Mouse (Mus musculus) heart, adult 2 months (tissue): ENCODE measurements around the gene Gm17349. TPM values are rescaled to one million over a fixed set of nuclear protein-coding genes. Genes with fewer than 3 reads are reported as not detected.

Source experiments
- DNase-seq, 2 experiments: peaks; one replicate each; pipeline ENCODE4 v3.0.0; 2021
- H3K27ac ChIP-seq: fragments of 200-600 bp; 2 replicates; pipeline ENCODE4 v1.8.1; 2022
- H3K27me3 ChIP-seq: fragments of 200-500 bp; 2 replicates; pipeline ENCODE4 v1.6.1; 2012; ENCODE audit warnings: mild to moderate bottlenecking, low read length, inconsistent platforms, mixed read lengths; ENCODE audit not compliant: control insufficient read depth, insufficient read depth
- H3K36me3 ChIP-seq: fragments of 200-500 bp; 2 replicates; pipeline ENCODE4 v1.6.1; 2012; ENCODE audit warnings: low read length, inconsistent platforms; ENCODE audit not compliant: control insufficient read depth, insufficient read depth
- H3K4me1 ChIP-seq: fragments of 200-500 bp; 2 replicates; pipeline ENCODE4 v1.6.1; 2011; ENCODE audit warnings: low read length; ENCODE audit not compliant: control insufficient read depth, insufficient read depth
- H3K4me3 ChIP-seq: fragments of 200-600 bp; 2 replicates; pipeline ENCODE4 v1.8.1; 2022
- H3K79me2 ChIP-seq: fragments of 200-500 bp; replicated peaks from 2 replicates; pipeline ENCODE4 v1.6.1; 2012; ENCODE audit warnings: mild to moderate bottlenecking, inconsistent platforms, low read length, moderate library complexity, mixed read lengths; ENCODE audit not compliant: control insufficient read depth, insufficient read depth
- H3K9ac ChIP-seq: fragments of 200-500 bp; 2 replicates; pipeline ENCODE4 v1.6.1; 2012; ENCODE audit warnings: low read depth, mild to moderate bottlenecking, control low read depth, inconsistent platforms, low read length, mixed read lengths
- CTCF ChIP-seq: fragments of 200-600 bp; IDR thresholded peaks from 2 replicates; pipeline ENCODE4 v1.8.1; 2022; ENCODE audit warnings: antibody characterized with exemption, mild to moderate bottlenecking, moderate library complexity
- EP300 ChIP-seq: fragments of 200-500 bp; IDR thresholded peaks from 2 replicates; pipeline ENCODE4 v1.6.1; 2011; ENCODE audit warnings: low read depth, low read length, control low read depth; ENCODE audit not compliant: insufficient read depth
- POLR2A ChIP-seq: fragments of 200-500 bp; IDR thresholded peaks from 2 replicates; pipeline ENCODE4 v1.6.1; 2011; ENCODE audit warnings: mild to moderate bottlenecking, low read depth, low read length, control low read depth; ENCODE audit not compliant: insufficient read depth
- WGBS: fragments of 180-500 bp; shearing (Covaris S2); methylation state at CpG from one replicate; pipeline ENCODE4 v1.1.7; 2018; 5-methylcytosine and 5-hydroxymethylcytosine counted together
- intact Hi-C: fragments of 180-260 bp; cut with DNase I; formaldehyde crosslinking; loops from one replicate; pipeline ENCODE4 v1.15.1; 2025
- polyA plus RNA-seq: library from polyadenylated mRNA; depleted of rRNA; stranded (reverse); fragments of >200 nt; gene quantifications from 2 replicates; pipeline ENCODE4 v1.2.3, GENCODE M21; 2012
- total RNA-seq, 2 experiments: library from RNA; stranded (reverse); gene quantifications; 2 replicates each; pipeline ENCODE4 v1.2.3; 2021

The Gm17349 gene
- total and polyA plus RNA-seq, 3 experiments: 3.7 to 4.1 TPM; not detected in 1

DNA sequence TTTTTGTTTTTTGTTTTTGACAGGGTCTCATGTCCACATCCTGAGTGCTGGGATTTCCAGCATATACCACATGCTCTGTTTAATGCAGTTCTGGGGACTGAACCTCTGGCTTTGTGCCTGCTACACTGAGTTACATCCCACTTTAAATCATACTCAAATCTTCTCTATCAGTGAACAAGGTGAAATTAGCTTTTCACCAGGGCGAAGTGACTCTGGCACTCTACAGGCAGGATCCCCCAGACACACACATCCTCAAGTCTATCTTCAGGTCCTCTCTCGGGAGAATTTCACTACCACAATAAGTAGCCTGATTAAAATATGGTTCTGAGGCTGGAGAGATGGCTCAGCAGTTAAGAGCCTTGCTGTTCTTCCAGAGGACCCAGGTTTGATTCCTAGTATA lies 21.3 kb upstream of the Gm17349 start:
- Histone ChIP-seq H3K9ac (peak overlapping the region; percentile 8; the same call in 1 of the 2 replicates), H3K36me3 (peaks cover 3% of the 10 kb centered on the region; the same call in 1 of the 2 replicates), H3K4me3 (peak overlapping the region; percentile 94), H3K4me1 (peaks cover 14% of the 10 kb centered on the region), H3K27ac (peak overlapping the region; percentile 94; the same call in 1 of the 2 replicates), H3K27me3 (no peaks in the 10 kb centered on the region), H3K79me2 (no peaks in the 10 kb centered on the region; the same call in 1 of the 2 replicates)
- no peak for DNase-seq
- TF ChIP-seq POLR2A (no peak), CTCF (no peak), EP300 (no peak)
- intact Hi-C loops: loop anchor here (5.0 kb wide), 1 partner anchor 181 kb away; no protein-coding TSS in a partner anchor
- WGBS: 40% methylated on average over 2 of the region's 2 CpGs

GRCm38 (mm10) chr15:99725341-99726155 lies 20.3 kb upstream of the Gm17349 start, which contains the start of gene Cox14:
TSS of gene Cox14 (plus strand) at chr15:99725618.
- under 1% methylated on average over 68 of the region's 68 CpGs for WGBS

DNA sequence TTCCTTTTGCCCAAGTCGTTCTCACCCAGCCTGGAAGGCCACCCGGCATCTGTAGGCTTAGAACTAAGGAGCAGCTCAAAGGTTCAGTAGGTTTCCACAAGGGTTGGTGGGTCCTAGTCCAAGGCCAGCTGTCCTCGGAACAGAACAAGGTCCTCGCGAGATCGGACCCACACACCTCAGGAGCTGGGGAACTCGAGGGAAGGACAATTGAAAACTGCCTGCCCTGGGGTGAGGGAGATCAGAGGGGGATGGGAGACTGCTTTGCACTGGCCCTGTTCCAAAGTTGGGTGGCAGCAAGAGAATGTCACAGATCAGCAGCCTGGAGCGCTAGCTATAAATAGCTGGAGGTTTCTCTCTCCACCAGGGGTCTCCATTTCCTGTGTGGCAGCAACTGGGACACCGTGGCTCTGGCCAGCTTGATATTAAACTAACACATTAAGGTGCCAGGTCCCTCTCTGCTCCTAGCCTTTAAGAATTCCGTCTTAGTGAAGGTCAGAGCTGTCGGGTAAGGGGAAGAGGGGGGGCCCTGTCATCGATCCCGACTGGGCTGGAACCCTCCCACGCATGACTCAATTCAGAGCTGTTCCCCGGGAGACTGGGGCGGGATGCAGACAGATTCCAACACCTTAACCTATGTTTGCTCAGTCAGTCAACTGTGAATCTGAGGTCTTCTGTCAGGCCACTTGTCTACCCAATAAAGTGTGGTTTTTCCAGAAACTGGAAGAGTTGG lies 19.2 kb upstream of the Gm17349 start:
- WGBS: 3% methylated on average over 16 of the region's 16 CpGs
- intact Hi-C loops: loop anchor here (2.0 to 5.0 kb wide), 3 partner anchors 22 to 183 kb away; partner anchors contain the start of genes Cers5 and Smarcd1

More at GRCm38 (mm10) chr15:99725341-99726155, 20.3 kb upstream of the Gm17349 start, which contains the start of gene Cox14:
- no peaks in the 10 kb centered on the region; the same call in 1 of the 2 replicates for H3K79me2 ChIP-seq
- H3K4me1 ChIP-seq: peaks cover 14% of the 10 kb centered on the region
- peak within 1 kb of the TSS; percentile 95 for H3K27ac ChIP-seq
- peak; percentile 91 for TF ChIP-seq POLR2A
- peak; percentile 83 for TF ChIP-seq CTCF
- 0 out of 2 replicates have a peak, but pooled peaks have one; percentile 41 for TF ChIP-seq EP300
- H3K36me3 ChIP-seq: peaks cover 3% of the 10 kb centered on the region; the same call in 1 of the 2 replicates
- H3K4me3 ChIP-seq: peak within 1 kb of the TSS; percentile 94
- H3K27me3 ChIP-seq: no peaks in the 10 kb centered on the region
- intact Hi-C loops: loop anchor here (2.0 to 5.0 kb wide), 3 partner anchors 23 to 182 kb away; partner anchors contain the start of genes Cers5 and Smarcd1
- H3K9ac ChIP-seq: peak within 1 kb of the TSS; percentile 86
- DNase-seq: peak; percentile 93 to 94

GRCm38 (mm10) chr15:99723515-99724291 lies 18.4 kb upstream of the Gm17349 start:
- 5% methylated on average over 11 of the region's 11 CpGs for WGBS
- Histone ChIP-seq H3K27ac (peak overlapping the region; percentile 95), H3K36me3 (peaks cover 3% of the 10 kb centered on the region; the same call in 1 of the 2 replicates), H3K27me3 (no peaks in the 10 kb centered on the region), H3K4me3 (peak overlapping the region; percentile 26; the same call in 1 of the 2 replicates), H3K79me2 (no peaks in the 10 kb centered on the region; the same call in 1 of the 2 replicates), H3K9ac (peak overlapping the region; percentile 33), H3K4me1 (peaks cover 14% of the 10 kb centered on the region)
- DNase-seq: peak; percentile 74 to 83
- TF ChIP-seq EP300 (peak; percentile 53; the same call in 1 of the 2 replicates), CTCF (no peak)
- intact Hi-C loops: loop anchor here (2.0 kb wide), 2 partner anchors 21 to 49 kb away; partner anchors contain the start of genes Cers5 and Smarcd1

More for the DNA sequence above, 19.2 kb upstream of the Gm17349 start:
- H3K9ac ChIP-seq: peak overlapping the region; percentile 39
- DNase-seq: peak; percentile 76 to 81
- H3K27ac ChIP-seq: peak overlapping the region; percentile 95
- no peaks in the 10 kb centered on the region for H3K27me3 ChIP-seq
- H3K79me2 ChIP-seq: no peaks in the 10 kb centered on the region; the same call in 1 of the 2 replicates
- TF ChIP-seq POLR2A (peak; percentile 52), EP300 (peak; percentile 58; the same call in 1 of the 2 replicates), CTCF (peak; percentile 72)
- peak overlapping the region; percentile 43 for H3K4me3 ChIP-seq
- peaks cover 3% of the 10 kb centered on the region; the same call in 1 of the 2 replicates for H3K36me3 ChIP-seq
- H3K4me1 ChIP-seq: peaks cover 14% of the 10 kb centered on the region

- H3K4me3 ChIP-seq: no peak overlapping the region
- H3K27ac ChIP-seq: peak overlapping the region; percentile 95
- 17% methylated on average over 10 of the region's 10 CpGs for WGBS
- H3K36me3 ChIP-seq: peaks cover 3% of the 10 kb centered on the region; the same call in 1 of the 2 replicates
- H3K27me3 ChIP-seq: no peaks in the 10 kb centered on the region
- H3K9ac ChIP-seq: no peak overlapping the region; the same call in 1 of the 2 replicates
- H3K4me1 ChIP-seq: peaks cover 14% of the 10 kb centered on the region
- intact Hi-C loops: no loop called here
- TF ChIP-seq CTCF (no peak), EP300 (0 out of 2 replicates have a peak, but pooled peaks have one; percentile 5), POLR2A (0 out of 2 replicates have a peak, but pooled peaks have one; percentile 27)
- no peaks in the 10 kb centered on the region; the same call in 1 of the 2 replicates for H3K79me2 ChIP-seq
- DNase-seq: peak in 1 of 2 experiments; percentile 34
Observed at GRCm38 (mm10) chr15:99723120-99723514, 17.8 kb upstream of the Gm17349 start.
